Mouse (Mus musculus) bone marrow, adult 2 months (tissue): Measurements from ENCODE around the gene Snrk. TPM values are rescaled to one million over a fixed set of nuclear protein-coding genes. Genes with fewer than 3 reads are reported as not detected.
A peak's percentile ranks its signal among the peaks of the same experiment; 100 is the strongest.

Experiments used
- H3K27ac ChIP-seq: fragments of 200-500 bp; 2 replicates; pipeline ENCODE4 v1.5.1; 2012; ENCODE audit warnings: low read depth, mild to moderate bottlenecking, control low read depth, inconsistent platforms, low read length; ENCODE audit not compliant: control insufficient read depth, poor library complexity, insufficient read depth
- H3K4me1 ChIP-seq: fragments of 200-500 bp; 2 replicates; pipeline ENCODE4 v1.6.1; 2011; ENCODE audit warnings: low read length; ENCODE audit not compliant: control insufficient read depth, insufficient read depth
- H3K4me3 ChIP-seq: fragments of 200-500 bp; replicated peaks from 2 replicates; pipeline ENCODE3; 2011; ENCODE audit warnings: mild to moderate bottlenecking, low read depth, low read length, control low read depth; ENCODE audit not compliant: control insufficient read depth
- CTCF ChIP-seq: fragments of 200-500 bp; IDR thresholded peaks from 2 replicates; pipeline ENCODE4 v1.5.1; 2011; ENCODE audit warnings: low read length, control low read depth; ENCODE audit not compliant: control insufficient read depth, insufficient read depth
- POLR2A ChIP-seq: fragments of 200-500 bp; IDR thresholded peaks from 2 replicates; pipeline ENCODE4 v1.6.1; 2011; ENCODE audit warnings: low read depth, mild to moderate bottlenecking, control low read depth, low read length, borderline replicate concordance; ENCODE audit not compliant: control insufficient read depth
- WGBS: fragments of 180-500 bp; shearing (Covaris S2); methylation state at CpG from one replicate; pipeline ENCODE4 v1.1.7; 2018; 5-methylcytosine and 5-hydroxymethylcytosine counted together
- polyA plus RNA-seq: library from polyadenylated mRNA; stranded (reverse); fragments of >200 nt; gene quantifications from 2 replicates; pipeline ENCODE4 v1.2.4, GENCODE M21; 2011; ENCODE audit warnings: low replicate concordance; ENCODE audit not compliant: missing spikeins, insufficient read depth, insufficient read length

The Snrk gene
- polyA plus RNA-seq, 1 experiment = 36.8 TPM

- 82% methylated on average over 6 of the region's 6 CpGs for WGBS
These were observed 57.7 kb downstream of the Snrk start for GRCm38 (mm10) chr9:122174723-122175122.

GRCm38 (mm10) chr9:122177256-122178220 is 60.5 kb downstream of the Snrk start:
- TF ChIP-seq POLR2A = no peak
- TF ChIP-seq CTCF = no peak
- no peak overlapping the region for H3K4me3 ChIP-seq
- H3K4me1 ChIP-seq = no peaks in the 10 kb centered on the region
- H3K27ac ChIP-seq = no peak overlapping the region
- WGBS = 64% methylated on average over 7 of the region's 7 CpGs

More at GRCm38 (mm10) chr9:122174723-122175122, 57.7 kb downstream of the Snrk start:
- no peak for TF ChIP-seq CTCF
- no peak for TF ChIP-seq POLR2A
- Histone ChIP-seq H3K4me3 (no peak overlapping the region), H3K27ac (no peak overlapping the region), H3K4me1 (no peaks in the 10 kb centered on the region)

GRCm38 (mm10) chr9:122178427-122178826 is 61.4 kb downstream of the Snrk start:
- Histone ChIP-seq H3K27ac (no peak overlapping the region), H3K4me3 (no peak overlapping the region), H3K4me1 (no peaks in the 10 kb centered on the region)
- 73% methylated on average over 4 of the region's 4 CpGs for WGBS
- TF ChIP-seq POLR2A = no peak

- TF ChIP-seq CTCF (no peak), POLR2A (no peak)
- no peaks in the 10 kb centered on the region for H3K4me1 ChIP-seq
- H3K4me3 ChIP-seq = no peak overlapping the region
- WGBS = 40% methylated on average over 3 of the region's 3 CpGs
- H3K27ac ChIP-seq = no peak overlapping the region
These were observed 63.0 kb downstream of the Snrk start for GRCm38 (mm10) chr9:122180105-122180504.

GRCm38 (mm10) chr9:122183074-122183473 is 66.0 kb downstream of the Snrk start:
- no peak overlapping the region for H3K4me3 ChIP-seq
- no peak overlapping the region for H3K27ac ChIP-seq
- WGBS = 86% methylated on average over 4 of the region's 4 CpGs
- no peaks in the 10 kb centered on the region; the same call in 1 of the 2 replicates for H3K4me1 ChIP-seq
- TF ChIP-seq CTCF (no peak), POLR2A (no peak)

GRCm38 (mm10) chr9:122184329-122184728 is 67.3 kb downstream of the Snrk start:
- 81% methylated on average over 3 of the region's 3 CpGs for WGBS

GRCm38 (mm10) chr9:122185061-122185460 is 68.0 kb downstream of the Snrk start:
- 8% methylated on average over 2 of the region's 2 CpGs for whole genome bisulfite sequencing
- Histone ChIP-seq H3K4me1 (no peaks in the 10 kb centered on the region; the same call in 1 of the 2 replicates), H3K4me3 (no peak overlapping the region), H3K27ac (no peak overlapping the region)
- TF ChIP-seq POLR2A (no peak), CTCF (peak; percentile 75)

More at GRCm38 (mm10) chr9:122184329-122184728, 67.3 kb downstream of the Snrk start:
- Histone ChIP-seq H3K27ac (no peak overlapping the region), H3K4me1 (no peaks in the 10 kb centered on the region; the same call in 1 of the 2 replicates), H3K4me3 (no peak overlapping the region)
- no peak for TF ChIP-seq POLR2A
- TF ChIP-seq CTCF = no peak

GRCm38 (mm10) chr9:122185953-122186352 is 68.9 kb downstream of the Snrk start:
- H3K27ac ChIP-seq = no peak overlapping the region
- no peaks in the 10 kb centered on the region; the same call in 1 of the 2 replicates for H3K4me1 ChIP-seq
- WGBS = 88% methylated on average over 6 of the region's 6 CpGs
- TF ChIP-seq POLR2A = no peak
- no peak for TF ChIP-seq CTCF
- H3K4me3 ChIP-seq = no peak overlapping the region
